Mouse (Mus musculus) right cerebral cortex, postnatal 4 days (tissue): ENCODE measurements at regions not wholly inside any gene's neighbourhood (a gene's known extent, or its start where the extent isn't known, plus 50 kb on each side); places are given as distances from the start of the nearest gene placed in this dataset.
"Not testable (repeated sequence)": the region's sequence is repeated elsewhere in the genome, so short reads cannot be mapped to it uniquely, and the experiment has no call there.

Experiments
- DNase-seq: peaks from one replicate; pipeline ENCODE4 v3.0.0-alpha.2; 2022

DNA sequence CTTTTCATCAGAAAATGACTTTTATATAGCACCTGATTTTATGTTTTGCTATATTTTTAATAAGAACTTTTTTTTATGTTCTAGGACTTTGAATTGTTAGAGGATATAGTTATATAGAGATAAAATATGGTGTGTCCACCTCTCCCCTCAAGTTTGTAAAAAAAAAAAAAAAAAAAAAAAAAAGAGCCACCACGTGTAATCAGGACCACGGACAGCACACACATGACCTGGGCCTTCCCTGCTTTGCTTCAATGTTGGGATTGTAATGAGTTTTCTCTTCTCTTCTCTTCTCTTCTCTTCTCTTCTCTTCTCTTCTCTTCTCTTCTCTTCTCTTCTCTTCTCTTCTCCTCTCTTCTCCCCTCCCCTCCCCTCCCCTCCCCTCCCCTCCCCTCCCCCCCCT is 78.5 kb downstream of the 1700010I14Rik start:
- not testable (repeated sequence) for DNase-seq

GRCm38 (mm10) chr17:9068859-9069602 is 80.9 kb downstream of the 1700010I14Rik start:
- DNase-seq: no peak

DNA sequence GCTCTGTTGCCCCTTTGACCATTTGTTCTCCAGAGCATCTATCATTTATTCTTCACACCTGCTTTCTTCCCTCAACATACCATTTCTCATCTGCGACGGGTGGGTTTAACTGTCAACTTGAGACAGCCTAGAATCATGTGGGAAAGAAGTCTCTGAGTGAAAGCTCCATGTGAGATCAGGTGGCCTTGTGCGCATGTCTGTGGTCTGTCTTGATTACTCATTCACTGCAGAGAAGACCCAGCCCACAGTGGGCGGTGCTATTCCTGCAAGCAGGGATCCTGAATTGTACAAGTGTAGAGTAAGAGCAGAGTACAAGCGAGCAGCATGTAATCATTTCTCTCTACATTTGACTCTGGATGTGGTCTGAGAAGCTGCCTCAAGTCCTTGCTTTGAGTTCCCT is 95.5 kb downstream of the 1700010I14Rik start:
- no peak for DNase-seq

- DNase-seq: no peak
Measured at GRCm38 (mm10) chr17:9127866-9128265, 139.7 kb downstream of the 1700010I14Rik start.

DNA sequence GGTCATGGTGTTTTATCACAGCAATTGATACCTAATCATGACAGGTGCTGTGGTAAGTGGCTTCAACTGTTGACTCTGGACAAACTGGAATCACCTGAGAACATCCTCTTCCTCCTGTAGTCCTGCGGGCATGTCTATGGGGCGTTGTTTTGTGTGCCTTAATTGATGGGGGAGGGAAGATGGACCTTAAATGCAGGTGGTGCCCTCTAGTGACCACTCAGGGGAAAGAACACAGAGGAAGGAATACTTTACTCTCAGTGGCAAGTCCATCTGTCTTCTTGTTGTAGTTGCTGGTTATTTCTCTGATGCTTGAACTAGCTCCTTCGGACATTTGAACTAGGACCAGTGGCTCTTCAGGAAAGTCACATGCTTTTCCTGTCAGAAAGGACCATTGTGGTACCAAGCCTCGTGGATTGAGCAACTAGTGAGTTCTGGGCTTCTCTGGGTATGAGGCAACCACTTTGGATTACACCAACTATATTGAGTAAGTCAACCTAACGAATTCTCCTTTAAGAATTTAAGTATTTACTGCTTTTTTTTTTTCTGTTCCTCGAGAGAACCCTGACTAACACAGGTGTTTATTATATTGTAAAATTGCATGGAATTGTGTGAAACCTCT is 157.6 kb downstream of the 1700010I14Rik start:
- no peak for DNase-seq

DNA sequence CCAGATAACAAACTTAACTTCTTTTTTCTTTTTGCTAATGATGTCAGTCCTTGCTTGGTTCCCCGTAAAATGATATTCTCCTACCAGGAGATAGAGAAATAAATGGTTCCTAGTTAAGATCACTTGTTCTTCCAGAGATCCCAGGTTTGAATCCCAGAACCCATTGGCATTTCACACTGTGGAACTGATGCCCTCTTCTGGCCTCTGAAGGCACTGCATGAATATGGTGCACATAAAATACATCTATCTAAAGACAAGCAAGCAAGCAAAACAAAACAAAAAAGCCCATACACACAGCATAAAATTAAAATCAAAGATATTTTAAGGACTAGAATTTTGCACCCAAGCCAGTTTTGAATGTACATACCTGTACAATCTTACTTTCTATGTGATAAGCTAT is 162.5 kb downstream of the 1700010I14Rik start:
- no peak for DNase-seq

DNA sequence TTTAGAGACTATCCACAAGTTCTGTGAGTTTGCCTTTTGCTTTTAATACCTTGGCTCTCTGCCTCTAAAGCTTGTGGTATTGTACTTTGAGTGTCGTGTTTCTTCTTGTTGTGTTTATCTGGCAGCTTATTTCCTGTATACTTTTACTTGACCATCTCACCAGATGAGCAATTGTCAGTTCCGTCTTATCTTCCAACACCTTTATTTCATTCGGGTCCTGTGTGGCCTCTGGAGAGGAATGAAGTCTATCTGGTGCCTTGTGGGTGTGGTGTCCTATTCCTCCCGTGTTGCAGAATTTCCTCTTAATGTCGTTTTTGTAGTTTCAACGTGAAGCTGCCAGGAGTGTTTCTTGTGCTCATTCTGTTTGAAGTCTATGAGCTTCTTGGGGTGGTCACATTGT is 174.0 kb downstream of the 1700010I14Rik start:
- no peak for DNase-seq

DNA sequence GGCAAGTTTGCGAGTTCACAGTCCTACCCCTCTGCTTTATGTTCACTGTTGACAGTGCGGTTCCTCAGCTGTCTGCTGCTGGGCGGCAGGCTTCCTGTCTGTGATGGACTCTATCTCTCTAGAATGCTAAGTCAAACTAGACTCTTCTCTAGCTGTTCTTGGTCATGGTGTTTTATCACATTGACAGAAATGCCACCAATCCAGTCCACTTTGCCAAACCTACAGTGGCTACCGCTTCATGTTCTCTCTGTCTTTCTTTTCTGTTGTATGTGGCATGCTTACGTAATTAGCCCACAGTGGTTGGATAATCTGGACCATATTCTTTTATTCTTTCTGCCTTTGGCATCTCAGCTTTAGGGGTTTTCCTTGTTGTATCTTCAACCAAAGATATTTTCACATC is 174.5 kb downstream of the 1700010I14Rik start:
- DNase-seq: no peak

DNA sequence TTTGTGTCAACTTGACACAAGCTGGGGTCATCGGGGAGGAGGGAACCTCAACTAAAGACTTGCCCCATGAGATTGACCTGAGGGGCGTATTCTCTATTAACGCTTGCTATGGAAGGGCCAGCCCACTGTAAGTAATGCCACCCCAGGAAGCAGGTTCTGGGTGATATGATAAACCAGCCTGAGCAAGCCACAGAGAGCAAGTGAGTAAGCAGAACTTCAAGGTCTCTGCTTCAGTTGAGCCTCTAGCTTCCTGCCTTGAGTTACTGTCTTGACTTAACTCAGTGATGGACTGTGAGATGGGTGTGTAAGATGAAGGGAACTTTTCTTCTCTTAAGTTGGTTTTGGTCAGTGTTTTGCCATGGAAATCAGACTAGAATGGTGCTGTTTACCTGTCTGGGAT is 175.2 kb downstream of the 1700010I14Rik start:
- no peak for DNase-seq

DNA sequence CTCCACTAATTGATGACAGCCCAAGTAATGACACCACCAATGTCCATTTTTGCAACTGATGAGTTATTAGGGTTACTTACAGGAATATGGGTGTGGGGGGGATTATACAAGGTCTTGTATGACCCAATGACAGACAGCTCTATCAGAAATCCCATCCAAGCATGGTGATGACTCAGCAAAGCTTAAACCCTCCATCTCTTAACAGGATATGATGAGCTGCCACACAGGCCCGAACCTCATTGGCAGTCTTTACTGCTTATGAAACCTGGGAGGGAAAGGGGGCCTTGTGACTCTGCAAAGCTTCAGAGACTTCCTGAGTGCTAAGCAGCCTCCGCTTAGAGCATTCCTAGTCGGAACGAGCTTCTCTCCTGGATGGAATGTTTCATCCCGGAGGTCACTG is 176.4 kb downstream of the 1700010I14Rik start:
- DNase-seq: no peak

DNA sequence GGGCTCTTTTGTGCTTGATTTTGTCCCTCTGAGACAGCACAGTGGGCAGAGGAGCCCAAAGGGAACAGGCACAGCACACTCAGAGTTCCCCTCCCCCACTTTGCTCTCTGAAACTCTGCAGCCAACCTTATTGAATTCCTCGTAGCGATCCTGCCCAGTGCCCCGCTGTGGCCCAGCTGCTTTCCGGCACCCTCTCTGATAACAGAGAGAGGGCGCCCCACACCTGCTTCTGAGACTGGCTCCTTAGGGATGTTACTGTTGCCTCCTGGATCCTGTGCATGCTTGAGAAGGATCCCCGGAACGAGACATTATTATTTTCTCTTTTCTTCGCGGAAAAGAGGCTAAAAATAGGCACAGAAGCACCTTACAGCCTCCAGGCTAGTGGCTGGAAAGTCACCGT is 179.0 kb downstream of the 1700010I14Rik start:
- peak; percentile 63 for DNase-seq

GRCm38 (mm10) chr17:9167571-9168201 is 179.6 kb downstream of the 1700010I14Rik start:
- DNase-seq: peak; percentile 40

GRCm38 (mm10) chr17:9168411-9168810 is 180.3 kb downstream of the 1700010I14Rik start:
- peak; percentile 92 for DNase-seq

DNA sequence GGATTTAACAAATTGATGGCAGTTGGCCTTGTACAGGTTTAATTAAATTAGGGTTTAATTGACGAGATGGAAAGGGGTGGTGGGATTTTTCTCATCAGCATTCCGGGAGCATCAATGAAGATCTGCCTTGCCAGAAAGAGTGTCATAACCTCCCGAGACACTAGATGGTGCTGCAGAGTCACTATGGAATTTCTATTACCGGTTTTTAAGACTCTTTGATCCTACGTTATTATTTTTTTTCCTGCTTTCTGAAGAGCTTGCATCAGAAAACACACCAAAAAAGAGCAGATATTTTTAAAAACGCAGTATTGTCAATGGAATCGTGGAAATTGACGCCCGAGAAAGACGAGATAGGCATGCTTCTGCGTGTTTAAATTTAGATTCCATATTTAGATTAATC is 181.2 kb downstream of the 1700010I14Rik start:
- peak; percentile 87 for DNase-seq

DNA sequence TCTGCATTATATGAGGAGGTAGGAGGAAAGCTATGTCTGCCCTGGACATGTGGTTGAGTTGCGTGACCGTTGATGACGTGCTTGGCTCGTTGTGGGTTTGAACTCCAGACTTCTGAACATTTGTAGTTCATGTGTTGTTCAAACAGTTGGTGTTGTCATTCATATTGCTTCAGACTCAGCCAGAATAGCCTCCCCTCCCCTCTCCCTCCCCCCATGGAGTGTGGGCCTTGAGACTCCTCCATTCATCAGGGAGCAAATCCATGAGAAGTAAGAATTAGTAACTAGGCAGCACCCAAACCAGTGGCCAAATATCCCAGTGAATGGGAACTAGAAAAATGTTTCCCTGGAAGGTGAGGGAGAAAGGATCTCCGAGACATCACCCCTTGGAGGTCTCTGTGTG is 209.0 kb downstream of the 1700010I14Rik start:
- DNase-seq: no peak

DNA sequence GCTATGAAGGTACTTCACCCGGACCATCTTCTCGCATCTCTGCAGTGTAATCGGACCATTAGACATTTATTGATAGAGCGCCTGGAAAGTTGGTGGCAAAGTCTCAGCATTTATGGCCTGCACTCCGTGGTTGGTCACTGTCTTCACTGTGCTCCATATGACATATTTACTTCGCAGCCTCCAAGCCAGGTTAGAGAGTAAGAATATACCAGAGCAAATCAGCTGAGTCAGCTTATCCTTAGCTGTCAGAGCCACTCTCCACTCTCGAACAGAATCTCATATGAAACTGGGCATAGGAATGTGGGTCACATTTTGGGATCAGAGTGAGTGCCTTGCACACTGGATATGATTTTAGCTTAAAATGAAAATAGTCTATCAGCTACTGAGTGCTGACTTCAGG is 212.3 kb downstream of the 1700010I14Rik start:
- no peak for DNase-seq

DNA sequence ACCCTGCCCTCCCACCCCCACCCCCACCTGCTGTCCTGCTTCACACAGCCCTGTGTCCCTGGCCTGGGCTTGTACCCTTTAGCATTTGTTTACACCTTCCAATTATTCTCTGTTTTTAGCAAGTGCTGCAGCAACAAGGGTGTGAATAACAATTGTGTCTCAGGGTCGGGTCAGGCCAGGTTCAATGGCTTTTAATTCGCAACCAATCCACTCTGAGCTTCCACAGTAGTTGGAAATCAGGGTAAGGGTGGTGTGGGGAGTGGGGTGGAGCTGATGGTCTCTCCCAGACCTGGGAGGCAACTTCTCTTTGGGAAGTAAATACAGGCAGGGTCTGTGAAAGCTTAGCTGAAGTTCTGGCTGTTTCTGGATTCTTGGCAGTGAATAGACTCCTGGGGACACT is 214.4 kb downstream of the 1700010I14Rik start:
- DNase-seq: no peak

DNA sequence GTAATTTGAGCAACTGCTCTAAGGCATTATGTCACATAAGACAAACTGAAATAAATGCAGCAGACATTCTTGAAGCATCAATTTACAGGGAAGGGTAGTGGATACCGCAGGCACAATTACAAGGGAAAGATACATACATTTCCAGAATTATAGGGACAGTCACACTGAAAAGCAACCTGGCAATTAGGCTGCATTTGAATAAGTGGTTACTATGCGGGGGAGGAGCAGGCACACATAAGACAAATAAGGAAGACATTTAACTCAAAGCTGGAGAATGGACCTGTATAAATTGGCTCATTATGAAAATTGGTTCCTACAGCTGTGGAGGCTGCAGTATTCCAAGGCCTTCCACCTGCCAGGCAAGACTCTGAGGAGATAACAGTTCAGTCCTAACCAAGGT is 211.2 kb upstream of the Gm17728 start:
- DNase-seq: no peak

- DNase-seq: no peak
Measured at GRCm38 (mm10) chr17:9223097-9223496, 198.8 kb upstream of the Gm17728 start.

DNA sequence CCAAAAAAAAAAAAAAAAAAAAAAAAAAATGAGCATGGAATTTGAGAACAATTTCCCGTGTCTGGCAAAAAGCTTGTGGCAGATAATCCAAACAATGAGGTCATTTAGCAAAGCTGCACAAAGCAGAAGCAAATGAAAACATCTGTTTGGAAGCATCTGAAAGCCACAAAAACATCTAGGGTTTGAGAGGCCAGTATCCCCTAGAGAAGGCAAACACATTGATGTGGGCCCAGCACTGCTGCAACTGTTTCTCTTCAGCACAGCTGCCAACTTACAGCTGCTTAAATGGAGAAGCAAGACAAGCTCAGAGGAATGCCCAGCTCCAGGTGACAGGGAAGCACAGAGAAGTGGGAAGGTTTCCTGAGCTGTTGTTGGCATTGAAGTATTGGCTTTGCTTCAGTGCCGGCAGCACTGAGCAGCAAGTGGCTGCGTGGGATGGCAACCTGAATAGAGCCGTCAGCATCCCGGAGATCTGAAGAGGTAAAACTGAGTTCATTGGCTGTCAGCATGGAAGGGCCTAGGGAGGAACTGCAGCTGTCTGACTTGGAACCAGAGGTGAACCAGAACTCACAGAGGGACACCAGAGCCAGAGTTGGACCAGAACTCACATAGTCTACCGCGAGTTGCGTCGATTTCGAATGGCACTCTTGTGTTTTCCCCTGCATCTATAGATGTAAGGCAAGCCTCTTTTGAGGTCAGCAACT is 193.8 kb upstream of the Gm17728 start:
- no peak for DNase-seq

DNA sequence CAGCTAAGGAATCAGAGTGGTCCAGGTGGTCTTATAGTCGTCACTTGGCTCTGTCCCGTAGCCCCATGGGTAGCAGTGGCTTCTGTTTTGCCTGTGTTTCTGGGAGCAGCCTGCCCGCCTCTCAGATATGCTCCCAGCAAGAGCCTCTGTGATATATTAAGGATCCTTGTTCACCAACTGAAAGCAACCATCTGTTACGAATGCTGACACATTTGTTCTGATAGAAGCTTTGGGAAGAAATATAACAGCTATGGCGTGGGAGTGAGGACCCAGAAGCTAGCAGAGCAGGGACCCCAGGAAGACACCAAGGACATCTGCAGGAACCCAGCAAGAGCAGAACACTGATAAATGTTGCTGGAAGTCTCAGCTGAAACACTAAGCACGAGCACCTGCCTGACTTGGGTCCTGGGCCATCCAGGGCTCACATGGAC is 186.7 kb upstream of the Gm17728 start:
- DNase-seq: no peak

GRCm38 (mm10) chr17:9258646-9259170 is 163.2 kb upstream of the Gm17728 start:
- DNase-seq: no peak

DNA sequence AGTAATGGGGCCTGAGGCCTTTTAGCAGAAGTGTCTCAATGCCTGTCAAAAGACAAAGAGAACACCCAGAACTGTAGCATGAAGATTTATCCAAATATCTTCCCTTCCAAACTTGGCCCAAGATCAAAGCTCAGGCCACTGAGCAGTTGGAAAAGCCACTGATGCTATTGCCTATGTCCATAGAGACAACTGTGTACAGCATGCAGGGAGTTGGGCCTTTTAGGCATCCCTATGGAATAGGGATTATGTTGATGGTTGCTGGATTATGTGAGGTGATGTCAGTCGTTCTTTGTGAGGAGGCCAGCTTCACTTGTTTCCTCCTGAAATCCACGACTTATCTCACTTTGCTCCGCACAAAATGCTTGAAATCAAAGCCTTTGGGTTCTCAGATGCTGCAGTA is 153.1 kb upstream of the Gm17728 start:
- DNase-seq: no peak
